Mouse (Mus musculus) bone marrow, adult 2 months (tissue): ENCODE data around the gene Gpr1. TPM values are rescaled to one million over a fixed set of nuclear protein-coding genes. Genes with fewer than 3 reads are reported as not detected.

Experiments
- H3K27ac ChIP-seq: fragments of 200-500 bp; 2 replicates; pipeline ENCODE4 v1.5.1; 2012; ENCODE audit warnings: low read depth, mild to moderate bottlenecking, control low read depth, inconsistent platforms, low read length; ENCODE audit not compliant: control insufficient read depth, poor library complexity, insufficient read depth
- H3K4me1 ChIP-seq: fragments of 200-500 bp; 2 replicates; pipeline ENCODE4 v1.6.1; 2011; ENCODE audit warnings: low read length; ENCODE audit not compliant: control insufficient read depth, insufficient read depth
- H3K4me3 ChIP-seq: fragments of 200-500 bp; replicated peaks from 2 replicates; pipeline ENCODE3; 2011; ENCODE audit warnings: mild to moderate bottlenecking, low read depth, low read length, control low read depth; ENCODE audit not compliant: control insufficient read depth
- CTCF ChIP-seq: fragments of 200-500 bp; IDR thresholded peaks from 2 replicates; pipeline ENCODE4 v1.5.1; 2011; ENCODE audit warnings: low read length, control low read depth; ENCODE audit not compliant: control insufficient read depth, insufficient read depth
- POLR2A ChIP-seq: fragments of 200-500 bp; IDR thresholded peaks from 2 replicates; pipeline ENCODE4 v1.6.1; 2011; ENCODE audit warnings: low read depth, mild to moderate bottlenecking, control low read depth, low read length, borderline replicate concordance; ENCODE audit not compliant: control insufficient read depth
- WGBS: fragments of 180-500 bp; shearing (Covaris S2); methylation state at CpG from one replicate; pipeline ENCODE4 v1.1.7; 2018; 5-methylcytosine and 5-hydroxymethylcytosine counted together
- polyA plus RNA-seq: library from polyadenylated mRNA; stranded (reverse); fragments of >200 nt; gene quantifications from 2 replicates; pipeline ENCODE4 v1.2.4, GENCODE M21; 2011; ENCODE audit warnings: low replicate concordance; ENCODE audit not compliant: missing spikeins, insufficient read depth, insufficient read length

Gpr1 gene
- polyA plus RNA-seq: not detected in 2 replicates

DNA sequence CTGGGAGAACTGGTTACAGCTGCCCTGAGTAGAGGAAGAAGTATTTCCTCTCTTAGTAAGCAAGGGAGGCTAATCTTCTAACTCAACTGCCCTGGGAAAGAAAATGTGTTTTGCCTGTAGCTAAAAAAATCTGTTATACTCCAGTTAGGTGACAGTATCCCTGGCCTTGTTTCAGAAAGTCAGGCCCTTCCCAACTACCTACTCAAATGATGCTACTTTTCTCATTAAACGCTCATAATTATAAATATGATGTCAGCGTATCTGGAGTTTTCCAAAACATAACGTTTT, at the start of gene Gpr1:
Gpr1 (minus strand) TSS at position 273 of the 288 bp plus-strand sequence.
- WGBS: 45% methylated on average over 3 of the region's 3 CpGs
- TF ChIP-seq POLR2A (no peak), CTCF (no peak)
- Histone ChIP-seq H3K4me1 (no peaks in the 10 kb centered on the region), H3K4me3 (no peak within 1 kb of the TSS), H3K27ac (no peak within 1 kb of the TSS)

DNA sequence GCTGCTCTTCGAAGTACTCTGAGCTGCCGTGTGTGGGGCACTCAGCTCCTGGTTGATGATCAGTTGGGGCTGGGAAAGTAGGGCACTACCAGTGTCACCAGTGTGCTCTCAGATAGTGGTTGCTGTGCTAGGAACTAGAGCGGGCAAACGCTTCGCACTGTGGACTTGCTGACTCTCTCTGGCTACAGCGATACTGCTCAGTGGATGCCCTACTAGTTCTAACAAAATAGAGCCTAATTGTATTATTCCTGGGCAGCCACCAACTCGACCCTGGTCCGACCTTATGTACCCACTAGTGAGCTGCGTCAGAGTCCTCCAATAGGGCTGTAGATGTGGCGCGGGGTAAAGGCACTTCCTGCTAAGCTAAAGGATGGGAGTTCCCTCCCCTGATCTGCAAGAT, 49.3 kb upstream of the Gpr1 start:
- TF ChIP-seq POLR2A (no peak), CTCF (no peak)
- H3K4me1 ChIP-seq: no peaks in the 10 kb centered on the region
- H3K27ac ChIP-seq: no peak overlapping the region
- no peak overlapping the region for H3K4me3 ChIP-seq
- WGBS: 50% methylated on average over 11 of the region's 11 CpGs

DNA sequence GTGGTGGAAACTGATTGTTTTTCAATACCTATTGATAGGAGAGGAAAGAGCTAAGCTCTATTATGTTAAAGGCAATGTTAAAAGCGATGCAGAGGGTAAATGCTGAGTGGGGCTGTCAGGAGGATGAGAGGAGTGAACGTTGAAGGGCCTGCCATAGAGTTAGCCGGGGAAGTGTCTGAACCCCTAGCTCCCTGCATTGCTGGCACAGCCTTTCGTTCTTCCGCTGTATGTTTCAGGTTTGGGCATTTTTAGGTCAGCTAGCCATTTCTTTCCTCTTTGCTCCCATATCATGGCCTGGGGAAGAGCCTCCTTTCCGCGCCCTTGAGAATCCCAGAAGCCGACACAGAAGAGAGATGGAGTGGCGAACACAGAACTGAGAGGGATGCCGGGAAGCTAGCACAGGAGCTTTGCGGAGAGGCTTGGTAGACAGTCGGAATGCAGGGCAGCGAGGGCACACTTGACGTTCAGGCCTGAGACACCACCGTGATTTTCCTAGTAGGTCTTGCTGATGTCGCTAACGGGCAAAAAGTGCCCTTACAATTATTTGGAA, 46.8 kb upstream of the Gpr1 start:
- Histone ChIP-seq H3K27ac (no peak overlapping the region), H3K4me1 (no peaks in the 10 kb centered on the region), H3K4me3 (no peak overlapping the region)
- 49% methylated on average over 17 of the region's 17 CpGs for WGBS
- TF ChIP-seq CTCF: no peak

DNA sequence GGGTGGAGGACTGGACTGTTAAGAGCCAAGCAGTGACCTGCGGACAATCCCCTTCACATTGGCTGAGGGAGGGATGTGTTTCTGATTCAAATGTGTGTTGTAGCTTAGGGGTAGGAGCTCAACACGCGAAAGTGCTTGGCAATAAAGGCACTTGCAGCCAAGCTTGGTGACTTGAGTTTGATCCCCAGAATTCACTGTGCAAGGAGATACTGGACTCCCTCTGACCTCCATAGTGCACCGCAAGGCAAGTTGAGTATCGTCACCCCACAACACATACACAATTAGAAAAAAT, 46.3 kb upstream of the Gpr1 start:
- no peak overlapping the region for H3K4me3 ChIP-seq
- 48% methylated on average over 5 of the region's 5 CpGs for WGBS
- no peaks in the 10 kb centered on the region for H3K4me1 ChIP-seq
- H3K27ac ChIP-seq: no peak overlapping the region
- TF ChIP-seq CTCF (no peak), POLR2A (no peak)

DNA sequence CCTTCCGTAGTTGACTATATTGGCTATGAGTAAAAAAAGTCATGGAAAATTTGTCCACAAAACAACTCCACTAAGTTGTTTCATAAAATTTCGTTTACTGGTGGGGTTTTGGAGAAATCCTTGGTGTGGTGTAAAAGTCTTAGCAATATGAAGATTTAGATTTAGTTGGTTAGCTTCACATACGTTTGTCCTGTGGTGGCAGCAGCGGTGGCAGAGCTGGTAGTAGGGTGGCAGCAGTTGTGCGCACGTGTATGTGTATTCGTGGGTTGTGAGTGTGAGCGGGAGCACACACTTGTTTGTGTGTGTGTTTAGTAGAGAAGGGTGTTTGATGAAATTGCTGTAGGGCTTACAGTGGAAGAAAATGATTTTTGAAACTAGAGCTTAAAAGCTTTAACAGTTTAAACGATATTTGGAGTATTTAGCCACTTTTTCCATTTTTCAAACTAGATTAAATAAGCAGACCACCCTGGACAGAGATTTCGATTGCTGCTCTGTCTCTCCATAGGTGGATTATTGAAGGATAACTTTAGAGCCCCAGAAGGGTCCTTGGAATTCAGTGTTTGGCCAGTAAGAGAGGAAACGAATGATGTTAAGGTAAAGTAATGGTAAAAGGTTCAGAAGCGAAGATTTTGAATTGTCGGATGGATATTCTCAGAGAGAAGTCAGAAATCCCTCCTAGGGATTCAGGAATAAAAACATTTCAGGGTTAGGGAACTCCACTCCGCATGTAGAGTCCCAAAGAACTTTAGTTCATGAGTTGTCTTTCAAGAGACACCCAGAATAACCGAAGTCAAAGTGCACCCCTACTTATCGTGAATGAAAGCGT, 45.8 kb upstream of the Gpr1 start:
- WGBS: 47% methylated on average over 17 of the region's 17 CpGs
- TF ChIP-seq POLR2A: no peak
- no peak for TF ChIP-seq CTCF
- no peaks in the 10 kb centered on the region for H3K4me1 ChIP-seq

DNA sequence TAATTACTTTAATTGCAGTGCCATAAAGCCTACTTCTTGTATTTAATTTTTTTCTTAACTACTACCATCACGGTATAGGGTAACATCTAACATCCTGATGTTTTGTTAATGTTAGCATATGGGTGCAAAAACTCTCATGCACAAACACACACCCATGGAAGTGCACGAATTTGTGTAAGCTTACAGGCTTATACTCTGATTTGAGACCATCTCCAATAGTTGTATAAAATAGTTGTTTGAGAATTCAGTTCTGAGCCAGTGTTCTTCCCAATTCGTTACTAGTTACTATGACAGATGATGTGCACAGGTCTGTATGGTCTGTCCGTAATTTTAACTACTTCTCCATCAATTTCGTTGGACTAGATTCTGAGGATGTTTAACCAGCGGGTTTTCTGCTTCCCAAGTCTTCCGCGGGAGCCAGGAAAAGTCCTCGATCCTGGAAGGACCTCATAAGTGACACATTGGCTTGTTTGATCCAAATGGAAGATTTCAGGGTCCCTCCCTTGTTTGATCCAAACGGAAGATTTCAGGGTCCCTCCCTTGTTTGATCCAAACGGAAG, 45.0 kb upstream of the Gpr1 start:
- TF ChIP-seq POLR2A: no peak
- TF ChIP-seq CTCF: no peak
- no peaks in the 10 kb centered on the region for H3K4me1 ChIP-seq
- WGBS: 42% methylated on average over 11 of the region's 11 CpGs
- no peak overlapping the region for H3K4me3 ChIP-seq
- H3K27ac ChIP-seq: no peak overlapping the region

More for the DNA sequence above, 45.8 kb upstream of the Gpr1 start:
- Histone ChIP-seq H3K27ac (no peak overlapping the region), H3K4me3 (no peak overlapping the region)

DNA sequence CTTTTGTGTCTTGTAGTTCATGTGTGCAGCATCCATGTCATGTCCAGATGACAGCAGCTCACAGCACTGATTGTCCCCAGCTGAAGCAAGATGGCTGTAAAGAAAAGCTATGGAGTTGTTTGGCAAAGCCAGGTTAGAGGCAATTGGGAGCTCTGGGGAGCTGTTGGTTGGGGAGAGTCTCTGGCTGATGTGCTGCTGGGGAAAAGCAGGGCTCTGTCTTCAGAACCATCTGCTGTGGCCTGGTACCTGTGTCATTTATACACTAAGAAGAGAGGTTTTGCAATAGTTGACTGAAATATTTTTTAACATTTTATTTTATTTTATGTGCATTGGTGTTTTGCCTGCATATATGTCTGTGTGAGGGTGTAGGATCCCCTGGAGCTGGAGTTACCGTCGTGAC, 44.2 kb upstream of the Gpr1 start:
- no peak overlapping the region for H3K27ac ChIP-seq
- no peak overlapping the region for H3K4me3 ChIP-seq
- no peaks in the 10 kb centered on the region for H3K4me1 ChIP-seq
- 44% methylated on average over 2 of the region's 2 CpGs for WGBS
- TF ChIP-seq POLR2A (no peak), CTCF (no peak)

DNA sequence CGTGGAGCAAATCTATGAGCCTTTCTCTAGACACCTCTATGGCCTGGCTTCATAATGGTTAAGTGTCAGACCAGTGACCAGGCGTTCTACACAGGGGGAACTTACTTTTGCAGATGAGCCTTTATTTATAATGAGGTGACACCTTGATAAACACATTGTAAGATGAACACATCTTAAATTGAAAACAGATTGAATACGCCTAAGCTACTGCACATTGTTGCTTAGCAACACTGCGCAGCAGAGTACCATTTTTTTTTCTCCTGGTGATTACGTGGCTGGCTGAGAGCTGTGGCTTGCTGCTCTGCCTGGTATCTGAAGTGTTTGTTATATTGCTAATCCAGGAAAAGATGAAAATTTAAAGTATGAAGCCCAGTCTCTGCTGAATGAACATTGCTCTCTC, 41.7 kb upstream of the Gpr1 start:
- no peak overlapping the region for H3K4me3 ChIP-seq
- 35% methylated on average over 5 of the region's 5 CpGs for WGBS
- H3K27ac ChIP-seq: no peak overlapping the region
- H3K4me1 ChIP-seq: no peaks in the 10 kb centered on the region
- TF ChIP-seq POLR2A: no peak
- no peak for TF ChIP-seq CTCF
